Mouse (Mus musculus) kidney, adult 2 months (tissue): ENCODE results near the gene She.

ENCODE experiments used
- CTCF ChIP-seq: fragments of 200-500 bp; conservative IDR thresholded peaks from 2 replicates; pipeline ENCODE4 v1.5.1; 2011; ENCODE audit warnings: low read depth, mild to moderate bottlenecking, control low read depth, low read length, moderate library complexity, mixed read lengths; ENCODE audit not compliant: insufficient read depth, insufficient read length
- POLR2A ChIP-seq: fragments of 200-500 bp; IDR thresholded peaks from one replicate; pipeline ENCODE4 v1.6.1; 2011; ENCODE audit warnings: low read depth, low read length, control low read depth

DNA sequence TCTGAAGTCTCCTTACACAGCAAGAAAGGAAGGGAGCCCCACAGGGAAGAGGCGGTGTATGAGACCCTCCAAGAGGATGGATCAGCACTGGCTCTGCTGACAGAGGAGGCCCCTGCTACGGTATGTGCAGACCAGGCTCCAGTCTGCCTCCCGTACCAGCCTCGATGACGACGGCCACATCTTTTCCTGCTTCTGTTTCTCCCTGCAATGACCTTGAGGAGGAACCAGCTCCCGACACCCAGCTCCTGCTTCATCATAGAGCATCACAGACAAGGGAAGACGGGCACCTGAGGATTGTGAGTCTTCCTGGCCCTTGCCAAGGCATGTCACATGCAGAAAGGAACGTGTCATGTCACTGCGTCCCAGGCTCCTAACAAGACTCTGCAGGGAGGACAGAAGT is 66.8 kb downstream of the She start:
- TF ChIP-seq CTCF (no peak), POLR2A (no peak)
